Mouse (Mus musculus) liver, embryonic 11.5 days (tissue): ENCODE data around the gene Abcb9. TPM values are rescaled to one million over a fixed set of nuclear protein-coding genes. Genes with fewer than 3 reads are reported as not detected.

ENCODE experiments used
- polyA plus RNA-seq: library from polyadenylated mRNA; unstranded; fragments of >200 nt; fragmentation: Nextera tagmentation; extraction: Ambion mirVana; gene quantifications from 2 replicates; pipeline ENCODE4 v1.2.1, GENCODE M21; 2014

Abcb9 gene
- polyA plus RNA-seq, 1 experiment from 2014 or later, result 4.1 TPM

Other genes starting within 250 kb of the Abcb9 start
- gene Hcar2, start 230.3 kb downstream of the Abcb9 start, polyA plus RNA-seq, result not detected in 2 replicates
- 0.10 and 0.19 TPM in 2 replicates for gene Hcar1, start 215.8 kb downstream of the Abcb9 start, polyA plus RNA-seq
- gene Denr, start 188.6 kb downstream of the Abcb9 start, polyA plus RNA-seq, result 153 and 156 TPM in 2 replicates
- gene Gm43518, start 168.4 kb downstream of the Abcb9 start, polyA plus RNA-seq, result 2.8 TPM in 2 replicates
- gene Ccdc62, start 165.1 kb downstream of the Abcb9 start, polyA plus RNA-seq, result 5.9 and 7.1 TPM in 2 replicates
- 20.2 and 20.6 TPM in 2 replicates for gene Hip1r, start 122.2 kb downstream of the Abcb9 start, polyA plus RNA-seq
- 31.3 TPM in 2 replicates for gene Vps37b, start 63.5 kb downstream of the Abcb9 start, polyA plus RNA-seq
- gene Ogfod2, start 16.5 kb upstream of the Abcb9 start, polyA plus RNA-seq, result 23.3 and 29.0 TPM in 2 replicates
- 122 and 138 TPM in 2 replicates for gene Arl6ip4, start 20.3 kb upstream of the Abcb9 start, polyA plus RNA-seq
- gene Pitpnm2, start 154.0 kb upstream of the Abcb9 start, polyA plus RNA-seq, result 5.1 and 5.9 TPM in 2 replicates
- 12.6 and 13.1 TPM in 2 replicates for gene Mphosph9, start 232.2 kb upstream of the Abcb9 start, polyA plus RNA-seq
- gene 2810006K23Rik, start 232.3 kb upstream of the Abcb9 start, polyA plus RNA-seq, result 14.6 and 15.5 TPM in 2 replicates